Mouse (Mus musculus) intestine, postnatal 0 days (tissue): Measurements from ENCODE around the gene Il1a. TPM values are rescaled to one million over a fixed set of nuclear protein-coding genes. Genes with fewer than 3 reads are reported as not detected.

Source experiments
- ATAC-seq: fragments of 200-750 bp; cut with Nextera tagmentation; 2 replicates; pipeline ENCODE4 v1.8.0; 2017; ENCODE audit warnings: mild to moderate bottlenecking, moderate TSS enrichment, moderate library complexity
- H3K27ac ChIP-seq: fragments of 300-500 bp; sonication (generic); 2 replicates; pipeline ENCODE4 v1.5.1; 2014; ENCODE audit warnings: mild to moderate bottlenecking, low read depth, low read length, moderate library complexity
- H3K27me3 ChIP-seq: fragments of 300-500 bp; sonication (generic); replicated peaks from 2 replicates; pipeline ENCODE4 v1.6.1; 2014; ENCODE audit warnings: low read length, mixed read lengths; ENCODE audit not compliant: control insufficient read depth, insufficient read depth
- H3K36me3 ChIP-seq: fragments of 300-500 bp; sonication (generic); 2 replicates; pipeline ENCODE4 v1.6.1; 2014; ENCODE audit warnings: mild to moderate bottlenecking, moderate library complexity; ENCODE audit not compliant: control insufficient read depth, insufficient read depth
- H3K4me1 ChIP-seq: fragments of 300-500 bp; sonication (generic); replicated peaks from 2 replicates; pipeline ENCODE4 v1.6.1; 2014; ENCODE audit warnings: antibody characterized with exemption, low read length, mixed read lengths; ENCODE audit not compliant: control insufficient read depth, insufficient read depth
- H3K4me2 ChIP-seq: fragments of 300-500 bp; sonication (generic); replicated peaks from 2 replicates; pipeline ENCODE4 v1.6.1; 2014; ENCODE audit warnings: low read depth, mild to moderate bottlenecking, moderate library complexity
- H3K4me3 ChIP-seq: fragments of 300-500 bp; sonication (generic); 2 replicates; pipeline ENCODE4 v1.5.1; 2014; ENCODE audit warnings: low read depth, low read length
- H3K9ac ChIP-seq: fragments of 300-500 bp; sonication (generic); 2 replicates; pipeline ENCODE4 v1.6.1; 2014; ENCODE audit warnings: mild to moderate bottlenecking, low read depth, low read length
- H3K9me3 ChIP-seq: fragments of 300-500 bp; sonication (generic); 2 replicates; pipeline ENCODE4 v1.6.1; 2016; ENCODE audit warnings: mixed run types; ENCODE audit not compliant: control insufficient read depth
- CTCF ChIP-seq: sonication (generic); IDR thresholded peaks from 2 replicates; pipeline ENCODE4 v1.5.1; 2016; ENCODE audit warnings: low read depth, mild to moderate bottlenecking, control low read depth, antibody characterized with exemption, moderate library complexity
- WGBS: fragments of 180-500 bp; shearing (Covaris S2); extraction: QIAGEN DNeasy Blood & Tissue Kit; methylation state at CpG from one replicate; pipeline ENCODE4 v1.1.7; 2014; 5-methylcytosine and 5-hydroxymethylcytosine counted together
- polyA plus RNA-seq: library from polyadenylated mRNA; unstranded; fragments of >200 nt; fragmentation: Nextera tagmentation; extraction: Ambion mirVana; gene quantifications from 2 replicates; pipeline ENCODE4 v1.2.1, GENCODE M21; 2015

Il1a gene
- polyA plus RNA-seq, 1 experiment from 2014 or later, result 10.2 TPM

- peak overlapping the region; percentile 71 for H3K27ac ChIP-seq
- 4% methylated on average over 10 of the region's 10 CpGs for WGBS
- peak; percentile 55 for ATAC-seq
- no peak for TF ChIP-seq CTCF
- H3K4me2 ChIP-seq, result peak overlapping the region; percentile 93
- peak overlapping the region; percentile 76 for H3K4me3 ChIP-seq
- no peaks in the 10 kb centered on the region for H3K9me3 ChIP-seq
- no peaks in the 10 kb centered on the region for H3K27me3 ChIP-seq
- peak overlapping the region; percentile 62 for H3K9ac ChIP-seq
- 0 out of 2 replicates have a peak, but pooled peaks cover 5% of the 10 kb centered on the region for H3K4me1 ChIP-seq
- H3K36me3 ChIP-seq, result no peaks in the 10 kb centered on the region
Measured at GRCm38 (mm10) chr2:129297589-129297982, 12.2 kb downstream of the Il1a start.

GRCm38 (mm10) chr2:129296671-129297588 is 12.8 kb downstream of the Il1a start, which contains the start of gene Ckap2l:
Ckap2l (minus strand) TSS chr2:129297212.
- H3K36me3 ChIP-seq, result no peaks in the 10 kb centered on the region
- no peak for TF ChIP-seq CTCF
- peak within 1 kb of the TSS; percentile 93 for H3K4me2 ChIP-seq
- H3K9me3 ChIP-seq, result no peaks in the 10 kb centered on the region
- H3K27me3 ChIP-seq, result no peaks in the 10 kb centered on the region
- peak within 1 kb of the TSS; percentile 76 for H3K4me3 ChIP-seq
- ATAC-seq, result peak; percentile 99
- under 1% methylated on average over 50 of the region's 50 CpGs for WGBS
- H3K9ac ChIP-seq, result peak within 1 kb of the TSS; percentile 62
- 0 out of 2 replicates have a peak, but pooled peaks cover 5% of the 10 kb centered on the region for H3K4me1 ChIP-seq
- peak within 1 kb of the TSS; percentile 71 for H3K27ac ChIP-seq

GRCm38 (mm10) chr2:129296086-129296485 is 13.7 kb downstream of the Il1a start:
- peak overlapping the region; percentile 93 for H3K4me2 ChIP-seq
- no peaks in the 10 kb centered on the region for H3K27me3 ChIP-seq
- no peak overlapping the region for H3K27ac ChIP-seq
- no peak for ATAC-seq
- peak overlapping the region; percentile 76 for H3K4me3 ChIP-seq
- peaks cover 2% of the 10 kb centered on the region for H3K36me3 ChIP-seq
- no peaks in the 10 kb centered on the region for H3K9me3 ChIP-seq
- TF ChIP-seq CTCF, result no peak
- no peak overlapping the region for H3K9ac ChIP-seq
- WGBS, result 43% methylated on average over 5 of the region's 5 CpGs
- H3K4me1 ChIP-seq, result 0 out of 2 replicates have a peak, but pooled peaks cover 5% of the 10 kb centered on the region

GRCm38 (mm10) chr2:129295075-129295474 is 14.7 kb downstream of the Il1a start:
- WGBS, result 94% methylated on average over 5 of the region's 5 CpGs
- Histone ChIP-seq H3K4me3 (no peak overlapping the region), H3K27ac (no peak overlapping the region), H3K9ac (no peak overlapping the region), H3K9me3 (no peaks in the 10 kb centered on the region), H3K4me1 (0 out of 2 replicates have a peak, but pooled peaks cover 5% of the 10 kb centered on the region), H3K4me2 (no peak overlapping the region), H3K36me3 (peaks cover 4% of the 10 kb centered on the region), H3K27me3 (no peaks in the 10 kb centered on the region)
- no peak for ATAC-seq
- no peak for TF ChIP-seq CTCF

- no peaks in the 10 kb centered on the region for H3K27me3 ChIP-seq
- no peak overlapping the region for H3K9ac ChIP-seq
- H3K4me3 ChIP-seq, result no peak overlapping the region
- no peaks in the 10 kb centered on the region for H3K9me3 ChIP-seq
- no peak for ATAC-seq
- 95% methylated on average over 5 of the region's 5 CpGs for WGBS
- no peaks in the 10 kb centered on the region for H3K4me1 ChIP-seq
- H3K36me3 ChIP-seq, result peaks cover 41% of the 10 kb centered on the region
- no peak overlapping the region for H3K4me2 ChIP-seq
- no peak for TF ChIP-seq CTCF
- no peak overlapping the region for H3K27ac ChIP-seq
Measured at GRCm38 (mm10) chr2:129273823-129274222, 35.9 kb downstream of the Il1a start.

GRCm38 (mm10) chr2:129270621-129271020 is 39.2 kb downstream of the Il1a start:
- 73% methylated on average over 7 of the region's 9 CpGs for WGBS
- no peak overlapping the region for H3K4me2 ChIP-seq
- ATAC-seq, result no peak
- no peak overlapping the region for H3K4me3 ChIP-seq
- no peak overlapping the region for H3K9ac ChIP-seq
- no peak overlapping the region for H3K27ac ChIP-seq
- H3K9me3 ChIP-seq, result 0 out of 2 replicates have a peak, but pooled peaks cover 3% of the 10 kb centered on the region
- H3K36me3 ChIP-seq, result peaks cover 54% of the 10 kb centered on the region
- H3K27me3 ChIP-seq, result no peaks in the 10 kb centered on the region
- no peaks in the 10 kb centered on the region for H3K4me1 ChIP-seq
- TF ChIP-seq CTCF, result no peak
